8 mouse cellular contexts compared by ENCODE assay signal in the genomic region with DNA sequence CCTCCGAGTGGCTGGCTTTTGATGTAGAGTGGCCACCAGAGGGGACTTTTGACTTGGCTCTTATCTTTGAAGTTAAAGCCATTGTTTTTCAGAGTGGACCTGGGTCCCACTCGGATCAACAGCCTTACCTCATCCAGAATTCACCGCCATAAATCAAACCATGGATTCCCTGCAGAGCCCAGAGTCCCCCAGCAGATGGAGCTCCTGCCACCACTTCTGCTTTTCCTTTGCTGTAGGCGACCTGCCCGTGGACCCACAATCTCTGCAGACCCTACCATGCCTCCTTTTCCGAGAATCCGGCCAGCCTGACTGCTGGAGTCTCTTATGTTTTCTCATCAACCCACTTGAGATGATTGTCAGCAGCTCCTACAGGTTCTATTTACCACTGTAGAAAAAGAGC. TPM values are rescaled to one million over a fixed set of nuclear protein-coding genes. Genes with fewer than 3 reads are reported as not detected.
A peak's percentile ranks its signal among the peaks of the same experiment; 100 is the strongest.
DNase-seq lines count a peak whose midpoint lies in the region; ATAC-seq and TF ChIP-seq lines count a peak whose summit lies in the region.

No protein-coding gene starts in this region.

- H3K36me3 ChIP-seq in forebrain, postnatal 0 days (ENCODE audit: insufficient read depth): peaks cover 5% of the 10 kb centered on the region
- H3K36me3 ChIP-seq in forebrain, embryonic 13.5 days (ENCODE audit: poor library complexity, severe bottlenecking): peaks cover 22% of the 10 kb centered on the region
- H3K36me3 ChIP-seq in embryonic facial prominence, embryonic 14.5 days (ENCODE audit: control insufficient read depth, insufficient read depth, low read length): peaks cover 27% of the 10 kb centered on the region

- H3K4me1 ChIP-seq in forebrain, postnatal 0 days (ENCODE audit: insufficient read depth): no peaks in the 10 kb centered on the region
- H3K4me1 ChIP-seq in forebrain, embryonic 13.5 days: peaks cover 7% of the 10 kb centered on the region; the same call in 1 of the 2 replicates
- H3K4me1 ChIP-seq in embryonic facial prominence, embryonic 14.5 days (ENCODE audit: control insufficient read depth, insufficient read depth, low read length): peaks cover 4% of the 10 kb centered on the region; the same call in 1 of the 2 replicates

- H3K4me2 ChIP-seq in forebrain, postnatal 0 days (ENCODE audit: low read depth): no peak overlapping the region
- no peak overlapping the region for H3K4me2 ChIP-seq in forebrain, embryonic 13.5 days
- H3K4me2 ChIP-seq in embryonic facial prominence, embryonic 14.5 days (ENCODE audit: low read depth, low read length): no peak overlapping the region

- H3K9ac ChIP-seq in forebrain, postnatal 0 days: no peak overlapping the region
- H3K9ac ChIP-seq in forebrain, embryonic 13.5 days: no peak overlapping the region
- H3K9ac ChIP-seq in embryonic facial prominence, embryonic 14.5 days (ENCODE audit: low read depth, low read length): no peak overlapping the region

- 26% methylated on average over 7 of the region's 7 CpGs for WGBS in forebrain, postnatal 0 days
- 31% methylated on average over 7 of the region's 7 CpGs for WGBS in forebrain, embryonic 13.5 days
- WGBS in embryonic facial prominence, embryonic 14.5 days: 26% methylated on average over 7 of the region's 7 CpGs

- peak; percentile 68 for DNase-seq in forebrain, postnatal 0 days
- DNase-seq in urinary bladder, postnatal 36 days (ENCODE audit: low spot score in 2 of 2): peak; percentile 22 to 40
- DNase-seq in urinary bladder, postnatal 4 days (ENCODE audit: low spot score in 2 of 2): no peak
- peak; percentile 43 for DNase-seq in embryonic facial prominence, embryonic 14.5 days (ENCODE audit: low spot score)
- peak; percentile 44 to 69 for DNase-seq in layer of hippocampus, adult 8-10 months (ENCODE audit: low spot score in 2 of 2)
- DNase-seq in lung, postnatal 36 days: peak; percentile 75
- peak; percentile 51 to 77 for DNase-seq in spleen, postnatal 4 days (ENCODE audit: low spot score in 2 of 2)

- H3K27ac ChIP-seq in forebrain, postnatal 0 days (ENCODE audit: low read depth, low read length): no peak overlapping the region
- H3K27ac ChIP-seq in forebrain, embryonic 13.5 days: no peak overlapping the region
- no peak overlapping the region for H3K27ac ChIP-seq in embryonic facial prominence, embryonic 14.5 days (replicated peaks; ENCODE audit: low read depth, low read length)

- no peak overlapping the region for H3K4me3 ChIP-seq in forebrain, postnatal 0 days (ENCODE audit: low read depth, low read length)
- no peak overlapping the region for H3K4me3 ChIP-seq in forebrain, embryonic 13.5 days
- no peak overlapping the region for H3K4me3 ChIP-seq in embryonic facial prominence, embryonic 14.5 days (ENCODE audit: low read depth, low read length)

- TF ChIP-seq CTCF in forebrain, postnatal 0 days (IDR thresholded peaks at IDR 0.05; ENCODE audit: low read depth): peak; percentile 74

- H3K27me3 ChIP-seq in forebrain, postnatal 0 days (ENCODE audit: insufficient read depth, low read length): no peaks in the 10 kb centered on the region
- no peaks in the 10 kb centered on the region for H3K27me3 ChIP-seq in forebrain, embryonic 13.5 days
- H3K27me3 ChIP-seq in embryonic facial prominence, embryonic 14.5 days (replicated peaks; ENCODE audit: control insufficient read depth, insufficient read depth, low read length): no peaks in the 10 kb centered on the region

- ATAC-seq in forebrain, postnatal 0 days: no peak
- ATAC-seq in forebrain, embryonic 13.5 days: no peak
- ATAC-seq in embryonic facial prominence, embryonic 14.5 days (ENCODE audit: low read depth): no peak

- no peaks in the 10 kb centered on the region for H3K9me3 ChIP-seq in forebrain, postnatal 0 days (ENCODE audit: low read length)
- no peaks in the 10 kb centered on the region for H3K9me3 ChIP-seq in forebrain, embryonic 13.5 days (replicated peaks)
- H3K9me3 ChIP-seq in embryonic facial prominence, embryonic 14.5 days (ENCODE audit: control insufficient read depth, low read length): no peaks in the 10 kb centered on the region

RNA-seq across cellular contexts. Expression of a gene that starts 5.8 kb away (rescaled TPM):
- 103 and 110 TPM in 2 replicates for total RNA-seq in forebrain, postnatal 0 days (2014; rRNA removed)
- polyA plus RNA-seq in forebrain, postnatal 0 days (2015; fragmentation: Nextera tagmentation; extraction: Ambion mirVana): 18.1 and 28.6 TPM in 2 replicates
- polyA plus RNA-seq in forebrain, embryonic 13.5 days (2015; fragmentation: Nextera tagmentation; extraction: Ambion mirVana): 64.4 and 72.2 TPM in 2 replicates
- 55.5 and 58.9 TPM in 2 replicates for polyA plus RNA-seq in embryonic facial prominence, embryonic 14.5 days (2014; fragmentation: Nextera tagmentation; extraction: Ambion mirVana)
- 10 to 100 TPM; 71.8 to 91.5 (median 85.1) TPM for total RNA-seq in layer of hippocampus, adult 8-10 months (2022)

Comparison
In these comparisons a context has a peak if more than half of its experiments do, and no peak if none do; other contexts are left out.
1. DNase-seq: peak in forebrain, postnatal 0 days (single experiment), urinary bladder, postnatal 36 days (2 of 2), embryonic facial prominence, embryonic 14.5 days (single experiment), layer of hippocampus, adult 8-10 months (2 of 2), lung, postnatal 36 days (single experiment) and spleen, postnatal 4 days (2 of 2); none in urinary bladder, postnatal 4 days (0 of 2).